Mouse (Mus musculus) liver, embryonic 16.5 days (tissue): ENCODE results near the gene Slc24a3. TPM values are rescaled to one million over a fixed set of nuclear protein-coding genes. Genes with fewer than 3 reads are reported as not detected.

Experiments
- ATAC-seq: fragments of 200-750 bp; cut with Nextera tagmentation; 2 replicates; pipeline ENCODE4 v1.8.0; 2017; ENCODE audit warnings: low read depth, mild to moderate bottlenecking, moderate number of reproducible peaks, moderate library complexity
- H3K27ac ChIP-seq: fragments of 300-500 bp; sonication (generic); 2 replicates; pipeline ENCODE4 v1.5.1; 2014; ENCODE audit warnings: mild to moderate bottlenecking, low read length
- H3K27me3 ChIP-seq: fragments of 300-500 bp; sonication (generic); 2 replicates; pipeline ENCODE4 v1.6.1; 2014; ENCODE audit warnings: low read depth, low read length, mixed read lengths; ENCODE audit not compliant: control insufficient read depth, insufficient read depth
- H3K36me3 ChIP-seq: fragments of 300-500 bp; sonication (generic); 2 replicates; pipeline ENCODE4 v1.6.1; 2014; ENCODE audit warnings: mild to moderate bottlenecking; ENCODE audit not compliant: control insufficient read depth, insufficient read depth
- H3K4me1 ChIP-seq: fragments of 300-500 bp; sonication (generic); 2 replicates; pipeline ENCODE4 v1.6.1; 2014; ENCODE audit warnings: low read depth, low read length, mixed read lengths; ENCODE audit not compliant: control insufficient read depth
- H3K4me2 ChIP-seq: fragments of 300-500 bp; sonication (generic); 2 replicates; pipeline ENCODE4 v1.6.1; 2014; ENCODE audit warnings: low read depth, low read length, mixed read lengths
- H3K4me3 ChIP-seq: fragments of 300-500 bp; sonication (generic); 2 replicates; pipeline ENCODE4 v1.5.1; 2014; ENCODE audit warnings: low read depth, mild to moderate bottlenecking, low read length
- H3K9ac ChIP-seq: fragments of 300-500 bp; sonication (generic); 2 replicates; pipeline ENCODE4 v1.6.1; 2014; ENCODE audit warnings: low read depth, low read length
- H3K9me3 ChIP-seq: fragments of 300-500 bp; sonication (generic); replicated peaks from 2 replicates; pipeline ENCODE4 v1.6.1; 2016; ENCODE audit warnings: low read length; ENCODE audit not compliant: control insufficient read depth
- WGBS: fragments of 180-500 bp; shearing (Covaris S2); extraction: QIAGEN DNeasy Blood & Tissue Kit; methylation state at CpG from one replicate; pipeline ENCODE4 v1.1.7; 2014; ENCODE audit not compliant: insufficient replicate concordance; 5-methylcytosine and 5-hydroxymethylcytosine counted together
- polyA plus RNA-seq: library from polyadenylated mRNA; unstranded; fragments of >200 nt; fragmentation: Nextera tagmentation; extraction: Ambion mirVana; gene quantifications from 2 replicates; pipeline ENCODE4 v1.2.1, GENCODE M21; 2015

The Slc24a3 gene
- polyA plus RNA-seq, 1 experiment from 2014 or later: 0.40 TPM

GRCm38 (mm10) chr2:145574148-145574547 is 406.6 kb downstream of the Slc24a3 start:
- Histone ChIP-seq H3K4me1 (no peaks in the 10 kb centered on the region), H3K4me2 (no peak overlapping the region), H3K9ac (no peak overlapping the region), H3K36me3 (no peaks in the 10 kb centered on the region), H3K4me3 (no peak overlapping the region), H3K27me3 (no peaks in the 10 kb centered on the region), H3K27ac (no peak overlapping the region), H3K9me3 (no peaks in the 10 kb centered on the region)
- 35% methylated on average over 4 of the region's 4 CpGs for WGBS
- ATAC-seq: no peak

GRCm38 (mm10) chr2:145583103-145583502 is 415.5 kb downstream of the Slc24a3 start:
- Histone ChIP-seq H3K4me1 (no peaks in the 10 kb centered on the region), H3K27ac (no peak overlapping the region), H3K27me3 (no peaks in the 10 kb centered on the region), H3K9ac (no peak overlapping the region), H3K9me3 (no peaks in the 10 kb centered on the region), H3K4me3 (no peak overlapping the region), H3K4me2 (no peak overlapping the region), H3K36me3 (no peaks in the 10 kb centered on the region)
- ATAC-seq: no peak
- WGBS: 59% methylated on average over 3 of the region's 3 CpGs

- 53% methylated on average over 3 of the region's 3 CpGs for WGBS
- Histone ChIP-seq H3K4me3 (no peak overlapping the region), H3K27ac (no peak overlapping the region), H3K9ac (no peak overlapping the region), H3K4me1 (no peaks in the 10 kb centered on the region), H3K4me2 (no peak overlapping the region), H3K9me3 (no peaks in the 10 kb centered on the region), H3K36me3 (no peaks in the 10 kb centered on the region), H3K27me3 (no peaks in the 10 kb centered on the region)
- no peak for ATAC-seq
Observed at GRCm38 (mm10) chr2:145585437-145585836, 417.9 kb downstream of the Slc24a3 start.

- Histone ChIP-seq H3K9me3 (no peaks in the 10 kb centered on the region), H3K27ac (no peak overlapping the region), H3K36me3 (no peaks in the 10 kb centered on the region), H3K4me2 (no peak overlapping the region), H3K4me1 (no peaks in the 10 kb centered on the region), H3K4me3 (no peak overlapping the region), H3K27me3 (no peaks in the 10 kb centered on the region), H3K9ac (no peak overlapping the region)
- ATAC-seq: no peak
- 51% methylated on average over 8 of the region's 8 CpGs for WGBS
Observed at GRCm38 (mm10) chr2:145588009-145588737, 420.6 kb downstream of the Slc24a3 start.

GRCm38 (mm10) chr2:145591881-145592280 is 424.3 kb downstream of the Slc24a3 start:
- Histone ChIP-seq H3K36me3 (no peaks in the 10 kb centered on the region), H3K4me1 (no peaks in the 10 kb centered on the region), H3K9me3 (no peaks in the 10 kb centered on the region), H3K9ac (no peak overlapping the region), H3K4me3 (no peak overlapping the region), H3K27ac (no peak overlapping the region), H3K27me3 (no peaks in the 10 kb centered on the region), H3K4me2 (no peak overlapping the region)
- 67% methylated on average over 8 of the region's 8 CpGs for WGBS
- no peak for ATAC-seq

GRCm38 (mm10) chr2:145593649-145594347 is 426.2 kb downstream of the Slc24a3 start:
- Histone ChIP-seq H3K4me2 (no peak overlapping the region), H3K27ac (no peak overlapping the region), H3K9ac (no peak overlapping the region), H3K9me3 (no peaks in the 10 kb centered on the region), H3K4me3 (no peak overlapping the region), H3K4me1 (no peaks in the 10 kb centered on the region), H3K27me3 (no peaks in the 10 kb centered on the region), H3K36me3 (no peaks in the 10 kb centered on the region)
- ATAC-seq: no peak
- WGBS: 54% methylated on average over 3 of the region's 3 CpGs

GRCm38 (mm10) chr2:145597866-145598265 is 430.3 kb downstream of the Slc24a3 start:
- no peaks in the 10 kb centered on the region for H3K4me1 ChIP-seq
- 77% methylated on average over 5 of the region's 5 CpGs for WGBS
- ATAC-seq: no peak

GRCm38 (mm10) chr2:145607844-145608243 is 440.3 kb downstream of the Slc24a3 start:
- no peak for ATAC-seq
- H3K27ac ChIP-seq: no peak overlapping the region

More at GRCm38 (mm10) chr2:145597866-145598265, 430.3 kb downstream of the Slc24a3 start:
- H3K4me3 ChIP-seq: no peak overlapping the region
- H3K36me3 ChIP-seq: no peaks in the 10 kb centered on the region
- H3K27ac ChIP-seq: no peak overlapping the region
- H3K4me2 ChIP-seq: no peak overlapping the region
- H3K27me3 ChIP-seq: no peaks in the 10 kb centered on the region
- H3K9ac ChIP-seq: no peak overlapping the region
- no peaks in the 10 kb centered on the region for H3K9me3 ChIP-seq

More at GRCm38 (mm10) chr2:145607844-145608243, 440.3 kb downstream of the Slc24a3 start:
- no peaks in the 10 kb centered on the region for H3K9me3 ChIP-seq
- 53% methylated on average over 5 of the region's 5 CpGs for WGBS
- H3K36me3 ChIP-seq: no peaks in the 10 kb centered on the region
- no peaks in the 10 kb centered on the region for H3K4me1 ChIP-seq
- H3K4me2 ChIP-seq: no peak overlapping the region
- no peaks in the 10 kb centered on the region for H3K27me3 ChIP-seq
- no peak overlapping the region for H3K4me3 ChIP-seq
- no peak overlapping the region for H3K9ac ChIP-seq
